26 mouse cellular contexts compared by ENCODE assay signal in genomic region chr3:116601005-116601404, GRCm38 (mm10). TPM values are rescaled to one million over a fixed set of nuclear protein-coding genes. Genes with fewer than 3 reads are reported as not detected.
DNase-seq lines count a peak whose midpoint lies in the region; ATAC-seq and TF ChIP-seq lines count a peak whose summit lies in the region.
"Had no signal": no experiment of that assay in that cellular context is flagged by ENCODE, and none has a peak within 500 bp of the region (broad histone marks: within the 10 kb centered on the region; RNA-seq: fewer than 3 reads in every experiment).

No protein-coding gene starts in this region.

- H3K4me2 ChIP-seq in lung, postnatal 0 days (replicated peaks; ENCODE audit: low read depth, low read length): no peak overlapping the region
- no peak overlapping the region for H3K4me2 ChIP-seq in liver, postnatal 0 days (ENCODE audit: low read depth, low read length)
- H3K4me2 ChIP-seq: embryonic facial prominence, embryonic 12.5 days; forebrain, embryonic 13.5 days; forebrain, embryonic 15.5 days had no signal

- no peak overlapping the region for H3K9ac ChIP-seq in lung, postnatal 0 days (replicated peaks; ENCODE audit: low read depth)
- H3K9ac ChIP-seq in liver, postnatal 0 days (replicated peaks): no peak overlapping the region
- H3K9ac ChIP-seq: embryonic facial prominence, embryonic 12.5 days; forebrain, embryonic 13.5 days; forebrain, embryonic 15.5 days; forebrain, postnatal 0 days had no signal

- peak; percentile 27 for DNase-seq in 416B (ENCODE audit: low read depth)
- no peak for DNase-seq in G1E (ENCODE audit: low spot score)
- DNase-seq in lung, postnatal 0 days (ENCODE audit: low spot score): no peak
- no peak for DNase-seq in MN1 (ENCODE audit: low spot score)
- DNase-seq in liver, postnatal 0 days: no peak
- no peak for DNase-seq in lung, adult 18-20 months
- DNase-seq: adrenal gland, adult 8-10 months; adrenal gland, postnatal 14 days; adrenal gland, postnatal 36 days; B cell, adult 2 months; cerebellum, adult 11-12 months; cerebellum, adult 2 months; cerebellum, adult 9-10 months; cerebellum, postnatal 14 days; cerebellum, postnatal 36 days; forebrain, postnatal 0 days had no signal

- H3K36me3 ChIP-seq in G1E (replicated peaks): peaks cover 56% of the 10 kb centered on the region
- no peaks in the 10 kb centered on the region for H3K36me3 ChIP-seq in lung, postnatal 0 days (ENCODE audit: insufficient read depth, low read length)
- peaks cover 8% of the 10 kb centered on the region for H3K36me3 ChIP-seq in liver, postnatal 0 days (replicated peaks; ENCODE audit: insufficient read depth, low read length)
- H3K36me3 ChIP-seq: embryonic facial prominence, embryonic 12.5 days had no signal

- 82% methylated on average over 5 of the region's 5 CpGs for WGBS in lung, postnatal 0 days
- 60% methylated on average over 5 of the region's 5 CpGs for WGBS in liver, postnatal 0 days (ENCODE audit: insufficient replicate concordance)

- no peak overlapping the region for H3K4me3 ChIP-seq in G1E (ENCODE audit: low read depth, low read length)
- no peak overlapping the region for H3K4me3 ChIP-seq in lung, postnatal 0 days (ENCODE audit: low read depth, low read length)
- no peak overlapping the region for H3K4me3 ChIP-seq in liver, postnatal 0 days (ENCODE audit: low read depth, low read length)
- H3K4me3 ChIP-seq: embryonic facial prominence, embryonic 10.5 days; embryonic facial prominence, embryonic 12.5 days; forebrain, embryonic 13.5 days; forebrain, embryonic 15.5 days had no signal

- ATAC-seq in G1E (ENCODE audit: extremely low read depth, insufficient number of reproducible peaks, low FRiP score, poor library complexity, severe bottlenecking): peak; percentile 22; the same call in 1 of the 2 replicates
- peak; percentile 83 for ATAC-seq in granulocyte monocyte progenitor cell, adult 5-6 weeks (replicated peaks; ENCODE audit: poor library complexity, severe bottlenecking)
- ATAC-seq in megakaryocyte, adult 5-6 weeks (ENCODE audit: poor library complexity, severe bottlenecking): peak; percentile 75
- ATAC-seq in lung, postnatal 0 days: no peak
- ATAC-seq in liver, postnatal 0 days: no peak
- ATAC-seq: activated CD4-positive, CD25-positive, alpha-beta regulatory T cell, adult 4 months; CD4-positive, CD25-positive, alpha-beta regulatory T cell, adult 4 months; forebrain, embryonic 13.5 days; forebrain, embryonic 15.5 days; forebrain, postnatal 0 days; Patski had no signal

- no peak overlapping the region for H3K27ac ChIP-seq in lung, postnatal 0 days (ENCODE audit: low read length)
- H3K27ac ChIP-seq in liver, postnatal 0 days (ENCODE audit: low read depth): no peak overlapping the region
- H3K27ac ChIP-seq: embryonic facial prominence, embryonic 10.5 days; embryonic facial prominence, embryonic 12.5 days; forebrain, embryonic 13.5 days; forebrain, embryonic 15.5 days had no signal

- no peaks in the 10 kb centered on the region for H3K9me3 ChIP-seq in G1E (replicated peaks)
- no peaks in the 10 kb centered on the region for H3K9me3 ChIP-seq in lung, postnatal 0 days (ENCODE audit: low read length)
- H3K9me3 ChIP-seq in liver, postnatal 0 days (ENCODE audit: low read length): no peaks in the 10 kb centered on the region
- H3K9me3 ChIP-seq: embryonic facial prominence, embryonic 10.5 days; embryonic facial prominence, embryonic 12.5 days; forebrain, embryonic 13.5 days; forebrain, embryonic 15.5 days had no signal

- TF ChIP-seq EP300 in lung, postnatal 0 days (IDR thresholded peaks at IDR 0.05): no peak
- TF ChIP-seq EP300 in liver, postnatal 0 days (IDR thresholded peaks at IDR 0.05; ENCODE audit: low read depth): no peak

- no peaks in the 10 kb centered on the region for H3K27me3 ChIP-seq in G1E (ENCODE audit: insufficient read depth, low read length)
- H3K27me3 ChIP-seq in lung, postnatal 0 days (replicated peaks; ENCODE audit: insufficient read depth, low read length): no peaks in the 10 kb centered on the region
- H3K27me3 ChIP-seq in liver, postnatal 0 days (ENCODE audit: insufficient read depth, low read length): no peaks in the 10 kb centered on the region
- H3K27me3 ChIP-seq: CH12.LX; embryonic facial prominence, embryonic 12.5 days; forebrain, embryonic 13.5 days; forebrain, embryonic 15.5 days; Patski had no signal

- TF ChIP-seq CTCF in G1E (IDR thresholded peaks at IDR 0.05; ENCODE audit: low read depth, low read length): no peak
- no peak for TF ChIP-seq CTCF in lung, postnatal 0 days (IDR thresholded peaks at IDR 0.05)
- TF ChIP-seq CTCF in liver, postnatal 0 days (IDR thresholded peaks at IDR 0.05; ENCODE audit: low read depth): no peak

- peaks cover 32% of the 10 kb centered on the region for H3K4me1 ChIP-seq in G1E (ENCODE audit: insufficient read depth, low read depth, low read length)
- H3K4me1 ChIP-seq in lung, postnatal 0 days (ENCODE audit: insufficient read depth, low read depth, low read length): no peaks in the 10 kb centered on the region
- peaks cover 6% of the 10 kb centered on the region; the same call in 1 of the 2 replicates for H3K4me1 ChIP-seq in liver, postnatal 0 days (ENCODE audit: insufficient read depth)

RNA-seq across cellular contexts. Expression of gene Sass6, which starts 6.2 kb away (rescaled TPM):
- total RNA-seq in G1E (2014; fragmentation: Nextera tagmentation) (58.1 and 74.3 TPM in 2 replicates), G1E (2017) (37.6 and 39.6 TPM in 2 replicates)
- 6.6 and 7.6 TPM in 2 replicates for polyA plus RNA-seq in G1E (2012)
- 31.2 and 35.0 TPM in 2 replicates for total RNA-seq in granulocyte monocyte progenitor cell, adult 5-6 weeks (2014; fragmentation: Nextera tagmentation)
- total RNA-seq in granulocyte monocyte progenitor cell, adult 5-6 weeks (2017): 50.1 and 72.7 TPM in 2 replicates
- 33.6 and 36.1 TPM in 2 replicates for total RNA-seq in megakaryocyte, adult 5-6 weeks (2015)
- 44.9 and 46.2 TPM in 2 replicates for total RNA-seq in megakaryocyte, adult 5-6 weeks (2017)
- 3.7 and 4.2 TPM in 2 replicates for polyA plus RNA-seq in lung, postnatal 0 days (2015; fragmentation: Nextera tagmentation; extraction: Ambion mirVana)
- polyA plus RNA-seq in liver, postnatal 0 days (2015; fragmentation: Nextera tagmentation; extraction: Ambion mirVana): 6.5 and 7.4 TPM in 2 replicates

RNA-seq across cellular contexts. Expression of gene Trmt13, which starts 13.4 kb away (rescaled TPM):
- total RNA-seq in G1E (2014; fragmentation: Nextera tagmentation) (32.1 and 42.9 TPM in 2 replicates), G1E (2017) (34.5 and 35.8 TPM in 2 replicates)
- polyA plus RNA-seq in G1E (2012): 2.2 and 3.8 TPM in 2 replicates
- 33.7 and 47.5 TPM in 2 replicates for total RNA-seq in granulocyte monocyte progenitor cell, adult 5-6 weeks (2014; fragmentation: Nextera tagmentation)
- 35.8 and 43.3 TPM in 2 replicates for total RNA-seq in granulocyte monocyte progenitor cell, adult 5-6 weeks (2017)
- total RNA-seq in megakaryocyte, adult 5-6 weeks (2015): 17.7 and 19.4 TPM in 2 replicates
- 22.1 and 27.0 TPM in 2 replicates for total RNA-seq in megakaryocyte, adult 5-6 weeks (2017)
- 15.0 and 17.0 TPM in 2 replicates for polyA plus RNA-seq in lung, postnatal 0 days (2015; fragmentation: Nextera tagmentation; extraction: Ambion mirVana)
- polyA plus RNA-seq in liver, postnatal 0 days (2015; fragmentation: Nextera tagmentation; extraction: Ambion mirVana): 7.4 and 7.6 TPM in 2 replicates

RNA-seq across cellular contexts. Expression of gene Lrrc39, which starts 38.2 kb away (rescaled TPM):
- 2.0 and 4.2 TPM in 2 replicates for total RNA-seq in G1E (2014; fragmentation: Nextera tagmentation)
- 1.7 and 2.2 TPM in 2 replicates for total RNA-seq in G1E (2017)
- polyA plus RNA-seq in G1E (2012): not detected in 2 replicates
- 0.39 and 1.2 TPM in 2 replicates for total RNA-seq in granulocyte monocyte progenitor cell, adult 5-6 weeks (2014; fragmentation: Nextera tagmentation)
- total RNA-seq in granulocyte monocyte progenitor cell, adult 5-6 weeks (2017): 0.65 and 1.5 TPM in 2 replicates
- 0.14 TPM in 1 of 2 replicates, not detected in the other for total RNA-seq in megakaryocyte, adult 5-6 weeks (2015)
- 0.04 and 0.40 TPM in 2 replicates for total RNA-seq in megakaryocyte, adult 5-6 weeks (2017)
- 0.42 and 0.61 TPM in 2 replicates for polyA plus RNA-seq in lung, postnatal 0 days (2015; fragmentation: Nextera tagmentation; extraction: Ambion mirVana)
- 1.6 and 1.9 TPM in 2 replicates for polyA plus RNA-seq in liver, postnatal 0 days (2015; fragmentation: Nextera tagmentation; extraction: Ambion mirVana)
- total RNA-seq: forebrain, postnatal 0 days had no signal

Comparison
In these comparisons a context has a peak if more than half of its experiments do, and no peak if none do; other contexts are left out.
1. ATAC-seq: peak in G1E (single experiment), granulocyte monocyte progenitor cell, adult 5-6 weeks (single experiment) and megakaryocyte, adult 5-6 weeks (single experiment); none in lung, postnatal 0 days (single experiment) and liver, postnatal 0 days (single experiment).